Mouse (Mus musculus): ENCODE results near the gene Olfr543.
"Not testable (repeated sequence)": the region's sequence is repeated elsewhere in the genome, so short reads cannot be mapped to it uniquely, and the experiment has no call there.

Olfr543 gene

DNA sequence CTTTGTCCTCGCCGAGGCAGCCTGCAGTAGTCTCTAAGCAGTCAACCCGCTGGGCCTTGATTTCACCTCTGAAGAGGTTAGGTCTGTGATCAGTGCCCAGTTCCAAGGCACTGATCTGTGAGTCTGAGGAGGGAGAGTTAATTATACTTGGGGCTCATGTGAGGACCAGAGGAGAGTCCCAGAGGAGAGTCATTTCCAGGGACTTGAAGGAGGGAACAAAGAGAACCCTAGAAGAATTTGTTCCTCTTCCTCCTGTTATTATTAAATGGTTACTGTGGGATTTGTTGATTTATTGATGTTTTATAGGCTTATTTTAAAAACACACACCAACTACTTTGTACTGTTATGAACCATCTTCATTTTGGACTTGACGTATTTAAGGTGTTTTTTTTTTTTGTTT is at the start of gene Olfr543:
Gene Olfr543, minus strand, starts transcription at position 101 of the 400 bp plus-strand sequence.
- DNase-seq (ENCODE audit: low spot score in 2 of 2): no peak

DNA sequence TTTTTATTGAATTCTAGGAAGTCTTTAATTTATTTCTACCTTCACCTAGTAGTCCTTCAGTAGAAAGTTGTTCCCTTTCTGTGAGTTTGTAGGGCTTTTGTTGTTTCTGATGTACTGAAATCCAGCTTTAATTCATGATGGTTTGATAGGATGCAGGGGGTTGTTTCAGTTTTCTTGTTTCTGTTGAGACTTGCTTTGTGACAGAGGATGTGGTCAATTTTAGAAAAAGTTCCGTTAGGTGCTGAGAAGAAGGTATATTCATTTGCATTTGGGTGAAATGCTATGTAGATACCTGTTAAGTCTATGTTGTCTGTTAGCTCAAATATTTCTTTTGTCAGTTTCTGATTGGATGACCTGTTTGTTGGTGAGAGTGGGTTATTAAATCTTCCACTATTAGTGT is 47.6 kb upstream of the Olfr543 start:
- no peak for DNase-seq (ENCODE audit: low spot score in 2 of 2)

DNA sequence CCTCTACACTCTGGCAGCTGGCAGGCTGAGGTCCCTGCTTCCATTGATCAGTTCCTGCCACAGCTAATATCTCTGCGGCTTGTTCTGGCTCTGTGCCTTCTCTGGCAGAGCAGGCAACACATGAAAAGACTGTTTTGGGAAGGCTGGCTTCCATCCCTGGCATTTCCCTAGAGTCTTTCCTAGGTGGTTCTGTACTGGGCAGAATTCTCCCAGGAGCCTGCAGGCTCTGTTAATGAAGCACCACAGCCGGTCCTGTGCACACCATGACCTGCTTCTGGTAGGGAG is 35.5 kb upstream of the Olfr543 start:
- no peak for DNase-seq (ENCODE audit: low spot score in 2 of 2)

DNA sequence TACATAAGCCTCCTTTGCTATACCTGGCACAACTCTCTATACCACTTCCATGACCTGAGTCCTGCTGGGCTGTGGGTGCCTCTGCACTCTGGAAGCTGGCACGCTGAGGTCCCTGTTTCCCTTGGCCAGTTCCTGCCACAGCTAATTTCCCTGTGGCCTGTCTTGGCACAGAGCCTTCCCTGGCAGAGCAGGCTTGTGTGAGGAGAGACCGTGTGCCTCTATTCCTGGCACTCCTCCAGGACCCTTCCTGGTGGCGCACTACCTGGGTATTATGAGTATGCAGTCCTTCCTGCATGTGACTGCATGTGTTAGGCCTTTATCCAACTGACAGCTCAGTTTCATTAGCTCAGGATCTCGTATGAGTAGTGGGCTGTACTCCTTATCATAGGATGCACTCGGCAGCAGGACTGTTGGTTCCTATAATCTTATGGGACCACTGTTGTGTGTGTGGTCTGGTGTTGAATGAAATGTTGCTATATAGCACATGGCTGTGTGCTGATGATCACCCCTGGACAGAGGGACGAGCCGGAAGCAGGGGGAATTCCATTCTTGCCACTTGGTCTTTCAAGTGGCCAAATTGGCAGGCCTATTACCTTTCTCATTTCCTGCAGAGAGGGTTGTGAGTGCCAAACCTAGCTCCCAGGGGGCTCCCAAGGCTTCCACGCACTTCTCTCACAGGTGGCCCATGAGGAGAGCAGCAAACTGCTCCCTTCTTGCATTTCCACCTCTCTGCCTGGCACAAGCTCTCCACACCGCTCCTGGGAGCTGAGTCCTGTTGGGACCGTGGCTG is 35.0 kb upstream of the Olfr543 start:
- DNase-seq (ENCODE audit: low spot score in 2 of 2): no peak

DNA sequence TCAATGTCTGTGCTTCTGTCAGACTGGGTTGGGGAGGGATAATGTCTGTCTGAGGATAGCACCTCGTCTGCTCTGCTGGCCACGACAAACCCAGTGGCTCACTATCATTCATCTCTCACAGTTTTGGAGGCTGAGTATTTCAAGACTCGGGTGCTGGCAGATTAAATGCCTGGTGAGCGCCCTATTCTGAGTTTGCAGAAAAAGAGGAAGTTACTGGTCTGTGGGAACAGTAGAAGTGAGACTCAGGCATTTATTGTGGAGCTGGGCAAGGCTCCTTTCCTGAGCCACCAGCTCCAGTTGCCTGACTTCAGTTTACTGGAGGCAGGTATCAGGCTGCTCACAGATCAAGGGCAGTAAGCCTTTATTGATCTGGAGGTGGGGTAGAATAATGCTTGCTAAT is 32.7 kb upstream of the Olfr543 start:
- DNase-seq (ENCODE audit: low spot score in 2 of 2): no peak

DNA sequence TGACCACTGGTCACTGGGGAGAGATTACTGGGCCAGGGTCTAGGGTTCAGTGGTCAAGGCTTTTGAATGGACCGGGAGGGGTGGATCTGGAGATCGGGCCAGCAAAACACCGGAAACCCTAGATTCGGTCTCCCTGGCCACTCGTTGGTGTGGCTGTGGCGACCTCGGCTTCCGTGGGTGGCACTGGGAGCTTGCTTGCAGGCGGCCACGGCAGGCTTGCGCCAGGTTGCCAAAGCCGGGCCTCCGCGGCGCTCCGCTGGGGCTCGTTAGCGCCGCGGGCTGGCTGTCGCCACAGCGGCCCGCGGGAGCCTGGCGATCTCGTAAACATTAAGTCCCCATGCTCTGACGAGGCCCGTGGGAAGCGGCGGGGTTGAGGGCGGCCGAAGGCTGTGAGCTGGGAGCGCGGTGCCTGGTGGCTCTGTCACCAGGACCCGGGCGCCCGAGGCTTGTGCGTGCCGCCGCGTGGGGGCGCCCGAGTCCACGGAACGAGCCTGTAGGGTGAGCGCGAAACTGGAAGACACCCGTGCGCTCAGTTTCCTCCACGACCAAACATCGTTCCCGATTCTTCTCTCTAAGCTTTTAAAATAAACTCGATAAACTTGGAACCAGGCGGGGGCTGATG is 31.4 kb upstream of the Olfr543 start:
- peak; percentile 63 to 80 for DNase-seq (ENCODE audit: low spot score in 2 of 2)

DNA sequence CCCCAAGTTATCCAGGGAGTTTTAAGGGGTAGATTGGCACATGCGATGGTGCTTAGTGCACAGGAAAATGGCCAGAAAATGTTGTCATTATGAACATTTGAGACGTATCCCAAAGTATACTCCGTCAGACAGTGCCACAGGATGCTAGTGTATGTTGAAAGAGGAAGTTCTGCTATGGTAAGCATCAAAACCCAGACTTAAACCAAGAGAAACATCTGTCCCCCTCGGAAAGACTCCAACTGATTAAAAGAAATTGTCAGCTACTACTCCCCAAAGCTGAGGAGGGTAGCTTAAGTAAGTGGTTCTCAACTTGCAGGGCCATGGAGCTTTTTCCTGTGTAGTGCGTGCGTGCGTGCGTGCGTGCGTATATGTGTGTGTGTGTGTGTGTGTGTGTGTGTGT is 30.4 kb upstream of the Olfr543 start:
- no peak for DNase-seq (ENCODE audit: low spot score in 2 of 2)

DNA sequence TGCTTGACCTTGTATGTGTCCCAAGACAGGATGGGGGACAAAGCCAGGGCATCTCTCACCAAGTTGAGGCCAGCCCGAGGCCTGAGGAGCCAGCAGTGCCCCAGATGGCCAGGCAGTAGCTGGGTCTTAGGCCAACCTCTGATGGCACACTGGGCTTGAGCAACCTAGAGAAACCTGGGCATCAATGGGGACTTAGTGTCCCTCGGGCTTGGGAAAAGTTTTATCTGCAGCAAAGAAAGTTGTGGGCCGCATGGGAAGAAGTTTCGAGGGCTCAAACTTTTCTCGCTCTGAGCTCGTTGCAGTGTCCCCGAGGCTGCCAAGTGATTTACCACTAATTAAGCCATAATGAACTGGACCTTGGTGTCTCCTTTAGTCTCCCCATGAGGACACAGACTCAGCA is 28.2 kb upstream of the Olfr543 start:
- no peak for DNase-seq (ENCODE audit: low spot score in 2 of 2)

DNA sequence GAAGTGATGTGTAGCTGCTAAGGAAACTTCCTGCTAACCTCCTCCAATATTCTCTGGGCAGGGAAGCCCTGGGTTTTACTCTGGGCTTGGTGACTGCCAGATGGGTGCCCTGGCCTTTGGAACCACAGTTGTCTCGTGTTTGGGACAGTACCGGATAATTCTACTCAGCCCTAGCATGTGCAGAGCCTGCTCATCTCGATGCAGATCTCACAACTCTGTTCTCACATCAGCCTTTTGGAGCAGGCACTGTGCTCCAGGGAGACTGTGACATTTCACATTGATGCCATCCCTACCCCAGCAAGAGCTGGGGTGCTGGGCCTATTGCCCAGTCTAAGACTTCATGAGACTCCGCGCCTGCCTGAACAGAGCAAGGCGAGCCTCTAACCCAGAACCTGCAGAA is 27.2 kb upstream of the Olfr543 start:
- DNase-seq (ENCODE audit: low spot score in 2 of 2): no peak

DNA sequence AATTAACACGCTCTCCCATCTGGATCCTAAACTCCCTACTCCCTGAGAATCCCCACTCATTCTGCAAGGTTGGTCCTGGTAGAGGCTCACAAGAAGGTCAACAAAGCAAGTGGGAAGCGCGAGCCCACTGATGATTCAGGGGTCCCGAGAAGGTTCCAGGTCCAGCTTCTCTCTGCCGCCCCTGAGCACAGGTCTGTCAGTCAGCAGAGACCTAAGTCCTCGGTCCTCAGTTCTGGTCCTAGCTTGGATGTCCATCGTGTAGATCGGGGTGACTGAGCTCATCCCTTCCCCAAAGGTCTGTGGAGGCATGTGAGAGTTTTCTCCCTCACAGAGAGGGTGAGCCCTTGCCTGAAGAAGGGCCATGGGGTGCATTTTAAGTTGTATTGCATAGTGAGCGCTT is 26.6 kb upstream of the Olfr543 start:
- DNase-seq (ENCODE audit: low spot score in 2 of 2): no peak

DNA sequence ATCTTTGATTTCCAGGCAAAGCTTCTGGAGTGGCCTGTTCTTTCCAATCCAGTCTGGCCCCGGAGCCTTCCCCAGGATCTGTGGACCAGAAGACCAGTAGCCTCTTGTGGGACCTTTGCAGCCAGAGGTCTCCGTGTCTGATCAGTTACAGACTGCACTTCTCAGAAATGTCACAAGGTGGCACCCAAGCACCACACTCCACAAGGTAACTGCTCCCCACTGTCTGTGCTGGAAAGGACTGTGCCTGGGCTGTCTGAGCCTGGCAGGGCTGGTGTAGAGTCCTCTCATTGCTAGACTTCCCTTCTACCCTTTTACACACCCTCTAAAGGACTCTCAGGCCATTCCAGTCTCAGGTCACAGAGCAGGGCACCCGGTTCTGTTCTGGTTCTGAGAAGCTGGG is 25.4 kb upstream of the Olfr543 start:
- peak; percentile 34 to 62 for DNase-seq (ENCODE audit: low spot score in 2 of 2)

DNA sequence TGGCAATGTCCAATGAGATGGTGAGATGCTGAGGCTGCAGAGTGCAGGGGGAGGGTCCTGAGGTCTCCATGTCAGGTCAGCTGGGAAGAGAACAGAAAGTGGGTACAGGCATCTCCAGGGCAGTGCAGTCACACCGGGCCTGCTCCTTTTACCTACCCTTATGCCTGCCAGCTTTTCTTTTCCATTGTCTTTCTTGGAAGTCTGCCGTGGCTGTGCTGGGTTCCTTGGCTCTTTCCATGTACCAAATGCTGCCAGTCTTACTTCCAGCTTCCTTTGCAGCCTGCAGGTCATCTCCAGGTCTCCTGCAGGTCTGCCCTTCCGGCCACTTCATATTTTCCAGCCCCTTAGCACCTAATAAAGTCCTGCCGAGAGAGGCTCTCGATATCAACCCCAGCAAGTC is 20.5 kb upstream of the Olfr543 start:
- DNase-seq (ENCODE audit: low spot score in 2 of 2): no peak

DNA sequence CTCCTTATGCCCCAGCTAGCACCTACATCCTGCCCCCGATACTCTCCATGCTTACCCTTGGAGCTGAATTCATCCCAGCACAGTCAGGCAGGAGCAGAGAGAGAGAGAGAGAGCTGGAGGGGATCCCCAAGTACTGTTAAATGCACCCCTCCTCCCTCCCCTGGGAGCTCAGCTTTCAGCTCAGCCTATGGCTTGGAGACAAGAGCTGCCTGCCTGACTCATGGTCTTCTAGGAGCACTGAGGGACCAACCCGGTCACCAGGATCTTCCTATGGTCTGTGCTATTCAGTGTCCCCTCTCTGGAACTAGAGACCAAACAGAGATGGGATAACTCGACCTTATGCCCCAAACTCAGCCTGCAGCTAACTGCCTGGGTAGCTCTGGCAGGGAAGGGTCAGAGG is 18.0 kb upstream of the Olfr543 start, which contains the start of gene Olfr545:
Gene Olfr545, minus strand, starts transcription at position 101 of the 400 bp plus-strand sequence.
- DNase-seq (ENCODE audit: low spot score in 2 of 2): no peak

DNA sequence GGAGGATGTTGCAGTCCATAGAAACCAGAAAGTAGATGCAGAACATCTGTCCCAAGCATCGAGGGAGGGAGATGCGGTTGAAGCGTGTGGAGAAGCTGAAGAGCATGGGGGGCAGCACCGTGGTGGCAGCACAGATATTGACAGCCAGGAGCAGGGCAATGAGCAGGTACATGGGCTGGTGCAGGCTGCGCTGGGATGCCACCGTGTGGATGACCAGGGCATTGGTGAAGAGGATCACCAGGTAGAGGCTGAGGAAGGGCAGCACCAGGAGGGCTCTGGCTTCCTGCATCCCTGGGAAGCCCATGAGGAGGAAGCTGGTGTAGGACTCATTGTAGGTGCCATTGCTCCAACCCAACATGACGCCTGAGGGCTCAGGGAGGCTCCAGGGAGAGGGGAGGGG is 12.9 kb upstream of the Olfr543 start:
- not testable (repeated sequence) for DNase-seq (ENCODE audit: low spot score in 2 of 2)

DNA sequence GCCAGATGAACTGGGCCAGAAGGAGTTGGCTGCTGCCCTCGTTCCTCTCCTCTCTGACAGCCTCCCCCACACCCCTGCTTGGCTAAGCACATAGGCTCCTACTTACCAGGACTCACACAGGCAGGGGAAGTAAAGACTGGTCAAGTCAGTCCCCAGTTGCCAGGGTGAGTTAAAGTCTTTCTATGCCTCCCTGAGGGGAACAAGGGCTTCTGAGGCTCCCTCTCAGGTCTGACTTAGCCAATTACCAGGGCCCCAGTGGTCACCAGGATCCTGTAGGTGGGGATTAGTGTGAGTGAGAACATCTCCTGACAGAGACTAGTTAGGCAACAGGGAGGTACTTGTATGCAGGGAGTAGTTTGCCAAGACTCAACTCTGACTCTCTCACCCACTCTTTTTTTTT is 6.7 kb upstream of the Olfr543 start, which contains the start of gene Olfr544:
Gene Olfr544, minus strand, starts transcription at position 153 of the 400 bp plus-strand sequence.
- DNase-seq (ENCODE audit: low spot score in 2 of 2): no peak

DNA sequence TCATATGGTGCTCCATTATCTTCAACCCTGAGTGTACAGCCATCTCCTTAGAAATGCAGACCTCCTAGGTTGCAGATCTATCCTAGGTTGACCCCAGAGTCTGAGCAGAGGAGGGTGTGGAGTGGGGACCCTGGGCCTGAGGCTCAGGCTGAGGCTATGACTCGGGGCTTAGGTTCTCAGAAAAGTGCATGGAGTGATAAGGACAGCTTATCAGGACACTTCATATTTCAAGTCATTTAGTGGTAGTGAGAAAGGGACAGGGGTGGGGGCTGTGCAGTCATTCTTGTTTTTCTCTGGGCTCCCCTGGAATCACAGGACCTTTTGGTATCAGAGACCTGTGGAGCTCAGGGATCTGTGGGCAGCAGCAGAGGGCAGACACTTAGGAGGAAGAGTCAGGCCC is 4.6 kb upstream of the Olfr543 start:
- DNase-seq (ENCODE audit: low spot score in 2 of 2): no peak

DNA sequence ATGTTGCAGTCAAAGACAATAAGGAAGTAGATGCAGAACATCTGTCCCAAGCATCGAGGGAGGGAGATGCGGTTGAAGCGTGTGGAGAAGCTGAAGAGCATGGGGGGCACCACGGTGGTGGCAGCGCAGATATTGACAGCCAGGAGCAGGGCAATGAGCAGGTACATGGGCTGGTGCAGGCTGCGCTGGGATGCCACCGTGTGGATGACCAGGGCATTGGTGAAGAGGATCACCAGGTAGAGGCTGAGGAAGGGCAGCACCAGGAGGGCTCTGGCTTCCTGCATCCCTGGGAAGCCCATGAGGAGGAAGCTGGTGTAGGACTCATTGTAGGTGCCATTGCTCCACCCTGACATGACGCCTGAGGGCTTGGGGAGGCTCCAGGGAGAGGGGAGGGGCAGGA is 3.3 kb upstream of the Olfr543 start:
- not testable (repeated sequence) for DNase-seq (ENCODE audit: low spot score in 2 of 2)

DNA sequence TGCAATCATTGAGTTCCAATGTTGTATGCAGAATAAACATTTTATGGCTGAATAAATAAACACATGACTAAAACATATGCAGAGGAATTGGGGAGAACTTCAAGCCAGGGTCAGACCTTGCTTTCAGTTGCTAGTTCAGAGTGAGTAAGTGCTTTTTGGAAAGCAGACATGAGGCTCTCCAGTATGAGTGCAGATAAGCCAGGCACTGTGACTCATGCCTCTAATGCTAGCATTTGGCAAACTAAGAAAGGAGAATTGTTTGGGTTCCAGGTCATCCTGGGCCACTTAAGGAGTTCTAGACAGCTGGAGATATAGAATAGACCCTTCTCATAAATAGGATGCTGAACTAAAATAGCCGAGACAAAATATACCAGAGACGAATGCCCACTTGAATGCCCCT is 2.2 kb upstream of the Olfr543 start:
- no peak for DNase-seq (ENCODE audit: low spot score in 2 of 2)

DNA sequence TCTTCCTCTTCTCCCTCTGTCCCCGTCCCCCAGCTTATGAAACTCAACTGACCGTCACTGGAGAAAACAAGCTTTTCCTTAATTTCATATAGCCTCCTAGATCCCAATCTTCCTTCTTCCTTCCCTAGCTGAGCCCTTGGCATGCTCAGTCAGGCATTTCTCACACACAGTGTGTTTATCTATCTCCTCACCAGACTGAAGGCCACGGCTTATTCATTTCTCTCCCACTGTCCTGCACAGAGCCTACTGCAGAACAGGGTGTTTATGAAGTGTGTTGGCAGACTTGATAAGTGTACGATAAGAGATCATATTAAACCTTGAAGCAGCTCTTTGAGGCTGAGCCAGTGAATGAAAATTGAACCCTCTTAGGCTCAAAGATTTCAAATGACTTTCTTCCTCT is 658 bp downstream of the Olfr543 start:
- no peak for DNase-seq (ENCODE audit: low spot score in 2 of 2)

DNA sequence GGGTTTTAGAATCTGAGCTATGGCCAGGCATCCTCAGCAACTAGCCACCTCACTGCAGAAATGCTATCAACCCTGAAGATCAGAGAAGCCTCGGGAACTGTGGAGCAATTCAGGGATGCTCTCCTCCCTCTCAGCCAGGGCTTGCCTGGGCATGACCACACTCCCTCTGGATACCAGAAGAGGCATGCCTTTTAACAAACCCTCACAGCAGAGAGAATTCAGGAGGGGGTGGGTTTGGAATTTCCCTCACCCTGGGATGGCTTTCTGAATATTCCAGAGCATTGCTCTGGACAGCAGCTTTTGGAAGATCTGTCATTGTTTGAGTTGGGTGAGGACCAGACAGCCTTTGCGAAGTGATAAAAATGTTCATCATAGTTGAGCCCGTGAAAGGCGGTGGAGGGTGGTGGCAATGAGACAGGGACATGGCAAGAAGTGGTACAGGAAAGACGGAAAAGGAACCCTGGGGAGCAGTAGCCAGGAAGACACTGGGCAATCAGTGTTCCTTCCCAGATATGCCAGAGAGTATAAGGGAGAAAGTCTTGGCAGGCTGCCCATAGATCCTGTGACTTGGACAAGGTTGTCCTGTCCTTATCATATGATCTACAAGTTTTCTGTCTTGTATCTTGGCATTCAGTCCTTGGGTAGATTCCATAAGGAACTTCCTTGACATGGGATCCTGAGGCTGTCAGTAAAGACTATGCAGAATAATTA is 2.0 kb downstream of the Olfr543 start:
- no peak for DNase-seq (ENCODE audit: low spot score in 2 of 2)

DNA sequence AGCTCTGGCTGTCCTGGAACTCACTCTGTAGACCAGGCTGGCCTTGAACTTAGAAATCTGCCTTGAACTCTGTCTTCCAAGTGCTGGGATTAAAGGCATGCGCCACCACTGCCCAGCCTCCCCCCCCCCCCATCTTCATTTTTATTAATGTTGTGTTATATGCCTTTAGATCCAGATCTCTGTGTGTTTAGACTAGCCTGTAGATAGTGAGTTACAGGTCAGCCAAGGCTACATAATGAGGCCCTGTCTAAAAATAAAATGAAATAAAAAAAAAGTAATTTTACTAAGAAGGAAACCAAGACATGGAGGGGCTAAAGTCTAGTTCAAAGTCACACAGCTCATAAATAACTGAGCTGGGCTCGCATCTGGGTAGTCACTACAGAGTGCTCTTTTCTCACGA is 2.6 kb downstream of the Olfr543 start:
- DNase-seq (ENCODE audit: low spot score in 2 of 2): no peak

DNA sequence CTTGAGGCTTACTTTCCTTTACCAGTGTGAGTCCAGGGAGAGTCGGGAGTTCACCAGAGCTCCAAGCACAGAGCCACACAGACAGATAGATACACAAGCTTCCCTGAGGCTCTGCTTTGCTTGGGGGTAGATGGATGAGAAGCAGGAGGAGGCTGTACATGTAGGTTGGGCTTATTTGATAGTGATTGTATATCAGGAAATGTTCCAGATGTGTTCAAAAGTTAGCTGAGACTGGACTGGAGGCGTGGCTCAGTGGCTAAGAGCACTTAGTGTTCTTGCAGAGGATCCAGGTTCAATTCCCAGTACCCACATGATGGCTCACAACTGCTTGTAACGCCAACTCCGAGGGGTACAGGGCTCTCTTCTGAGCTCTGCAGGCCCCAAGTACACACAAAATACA is 3.1 kb downstream of the Olfr543 start:
- no peak for DNase-seq (ENCODE audit: low spot score in 2 of 2)

DNA sequence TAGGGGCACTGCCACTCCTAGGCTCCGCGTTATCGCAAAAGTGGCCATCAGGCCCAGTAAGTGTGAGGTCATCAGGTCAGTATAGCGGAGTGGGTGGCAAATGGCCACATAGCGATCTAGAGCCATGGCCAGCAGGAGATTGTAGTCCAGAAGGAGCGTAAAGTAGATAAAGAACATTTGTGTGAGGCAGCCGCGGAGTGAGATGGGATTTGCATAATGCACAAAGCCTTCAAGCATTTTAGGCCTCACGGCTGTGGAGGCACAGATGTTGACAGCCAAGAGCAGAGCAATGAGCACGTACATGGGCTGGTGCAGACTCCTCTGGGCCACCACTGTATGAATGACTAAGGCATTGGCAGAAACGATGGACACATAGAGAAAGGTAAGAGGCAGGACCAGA is 4.1 kb downstream of the Olfr543 start:
- DNase-seq (ENCODE audit: low spot score in 2 of 2): no peak
